Mouse (Mus musculus) lung, adult 18-20 months (tissue): ENCODE measurements around the gene Lect2.

Source experiments
- DNase-seq, 2 experiments: peaks; one replicate each; pipeline ENCODE4 v3.0.0; 2022; ENCODE audit warnings: mixed read lengths in 2 of 2

Lect2 gene

DNA sequence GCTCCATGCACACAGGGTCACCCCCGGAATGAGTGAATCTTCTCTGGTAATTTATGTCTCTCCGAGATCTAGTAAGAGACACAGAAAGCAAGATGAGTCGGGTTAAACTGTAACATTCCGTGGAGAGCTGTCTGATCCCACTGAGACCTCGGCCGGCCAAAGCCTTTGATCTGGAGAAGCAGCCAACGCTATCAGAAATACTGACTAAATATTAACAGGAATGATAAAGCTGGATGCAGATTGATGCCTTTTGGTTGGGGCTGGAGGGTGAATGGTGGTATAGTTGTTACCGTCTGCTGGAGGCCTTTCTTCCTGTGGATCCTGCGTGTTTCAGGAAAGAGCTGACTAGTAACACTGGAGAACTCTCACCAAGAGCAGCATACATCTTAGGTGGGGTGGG is at the start of gene Lect2:
Lect2 (minus strand) TSS at position 102 of the 400 bp plus-strand sequence.
- DNase-seq, result no peak

- DNase-seq, result no peak
These were observed 49.0 kb upstream of the Lect2 start for GRCm38 (mm10) chr13:56597296-56597695.

- no peak for DNase-seq
These were observed 46.9 kb upstream of the Lect2 start for GRCm38 (mm10) chr13:56595246-56595645.

DNA sequence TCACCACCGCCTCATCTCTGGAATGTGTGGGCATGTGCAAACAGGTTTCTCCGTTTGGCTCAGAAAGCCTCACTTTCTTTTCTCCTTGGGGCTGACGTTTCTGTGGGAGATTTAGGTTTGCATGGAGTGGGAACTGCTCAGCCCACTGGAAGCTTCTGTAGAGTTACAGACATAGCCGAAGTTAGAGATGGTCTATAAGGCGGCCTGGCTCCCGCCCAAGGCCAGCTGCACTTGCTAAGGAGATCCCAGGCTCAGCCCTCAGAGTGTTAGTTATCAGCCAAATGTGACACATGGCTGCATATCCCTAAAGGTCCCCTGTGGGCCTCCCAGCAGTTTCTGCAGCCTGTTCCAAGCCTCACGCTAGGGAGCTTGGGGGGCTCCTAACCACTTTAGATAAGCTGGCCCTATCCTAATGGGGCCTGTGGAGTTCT is 45.7 kb upstream of the Lect2 start:
- DNase-seq, result no peak

GRCm38 (mm10) chr13:56593196-56593595 is 44.9 kb upstream of the Lect2 start:
- no peak for DNase-seq

DNA sequence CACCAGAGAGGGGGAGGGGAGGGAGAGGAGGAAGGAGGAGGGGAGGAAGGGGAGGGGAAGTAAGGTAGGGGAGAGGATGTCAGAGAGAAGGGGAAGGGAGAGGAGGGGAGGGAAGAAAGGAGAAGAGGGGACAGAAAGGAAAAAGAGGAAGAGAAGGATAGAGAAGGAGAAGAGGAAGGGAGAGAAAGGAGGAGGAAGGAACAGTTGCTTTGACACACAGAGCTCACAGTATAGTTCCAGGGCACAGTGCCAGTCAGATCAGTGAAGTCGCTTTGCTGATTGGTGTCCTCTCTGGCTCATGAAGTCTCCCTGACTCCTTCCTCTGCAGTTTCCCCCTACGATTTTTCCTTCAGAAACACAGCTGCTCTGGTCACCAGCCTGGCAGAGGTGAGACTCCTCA is 43.6 kb upstream of the Lect2 start:
- DNase-seq, result no peak

GRCm38 (mm10) chr13:56591191-56591590 is 42.9 kb upstream of the Lect2 start:
- DNase-seq, result no peak

DNA sequence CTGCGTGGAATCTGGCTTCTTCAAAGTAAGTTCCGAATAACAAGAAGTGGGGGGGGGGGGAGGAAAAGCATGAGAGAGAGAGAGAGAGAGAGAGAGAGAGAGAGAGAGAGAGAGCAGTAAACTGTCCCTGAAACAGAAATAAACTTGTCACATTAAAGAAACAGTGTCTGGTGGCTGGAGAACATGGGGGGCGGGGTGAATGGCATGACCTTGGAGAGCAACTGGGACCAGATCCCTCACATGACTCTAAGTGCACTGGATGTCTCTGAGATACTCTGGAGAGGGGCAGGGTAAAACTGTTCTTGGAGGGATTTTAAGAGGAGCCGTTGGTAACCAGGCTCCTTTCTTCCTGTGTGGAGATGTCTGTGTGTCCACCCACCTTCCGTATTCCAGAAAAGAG is 41.9 kb upstream of the Lect2 start:
- DNase-seq, result no peak

GRCm38 (mm10) chr13:56588454-56589117 is 40.3 kb upstream of the Lect2 start:
- DNase-seq, result peak; percentile 36 to 37

- peak; percentile 56 to 79 for DNase-seq
These were observed 37.7 kb upstream of the Lect2 start for GRCm38 (mm10) chr13:56586046-56586445.

- no peak for DNase-seq
These were observed 34.4 kb upstream of the Lect2 start for GRCm38 (mm10) chr13:56582720-56583119.

- DNase-seq, result no peak
These were observed 33.7 kb upstream of the Lect2 start for GRCm38 (mm10) chr13:56581961-56582434.

GRCm38 (mm10) chr13:56581512-56581911 is 33.2 kb upstream of the Lect2 start:
- DNase-seq, result no peak

GRCm38 (mm10) chr13:56580450-56580849 is 32.1 kb upstream of the Lect2 start:
- DNase-seq, result no peak

DNA sequence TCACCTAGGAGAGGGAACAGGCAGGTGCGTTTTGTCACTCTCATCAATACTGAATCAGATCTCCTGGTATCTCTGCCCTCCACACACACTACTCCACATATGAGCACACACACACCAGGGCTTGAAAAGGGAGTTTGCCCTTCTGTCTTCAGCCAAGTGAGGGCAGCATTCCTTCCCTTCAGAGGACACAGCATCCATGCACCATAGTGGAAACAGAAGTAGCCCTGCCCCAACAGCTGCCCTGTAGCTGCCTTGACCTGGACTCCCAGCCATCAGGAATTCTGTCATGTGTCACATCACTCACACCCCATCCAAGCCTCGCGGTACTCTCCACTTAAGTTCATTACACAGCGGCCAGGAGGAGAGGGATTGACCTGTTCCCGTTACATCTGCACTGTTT is 29.8 kb upstream of the Lect2 start:
- no peak for DNase-seq

DNA sequence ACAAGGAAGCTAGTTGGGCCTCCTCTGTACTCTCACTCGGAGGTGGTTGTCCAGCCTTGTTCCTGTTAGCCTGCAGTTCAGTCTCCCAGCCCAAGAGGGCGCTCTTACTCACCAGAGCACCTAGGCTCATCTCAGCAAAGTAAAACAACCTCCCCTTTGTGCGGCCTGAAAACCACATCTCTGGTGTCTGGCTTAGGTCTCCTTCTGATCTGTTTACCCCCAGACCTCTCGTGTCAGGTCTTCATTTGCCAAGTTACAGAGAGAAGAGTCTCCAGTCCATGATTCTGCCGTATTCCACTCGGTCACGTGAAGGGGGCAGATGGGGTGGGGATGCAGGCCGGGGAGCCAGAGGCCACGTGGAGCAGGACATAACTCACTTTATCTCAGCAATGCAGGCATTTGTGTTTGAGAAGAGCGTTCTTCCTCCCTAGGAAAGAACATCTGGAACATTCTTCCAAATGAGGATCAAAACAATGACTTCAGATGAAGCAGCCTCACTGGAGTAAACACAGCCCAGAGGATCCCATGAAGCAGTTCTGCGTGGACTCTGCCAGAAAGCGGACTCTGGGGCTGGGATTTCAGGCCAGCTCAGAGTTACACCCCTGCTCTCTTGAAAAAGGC is 27.5 kb upstream of the Lect2 start:
- peak; percentile 73 to 75 for DNase-seq

DNA sequence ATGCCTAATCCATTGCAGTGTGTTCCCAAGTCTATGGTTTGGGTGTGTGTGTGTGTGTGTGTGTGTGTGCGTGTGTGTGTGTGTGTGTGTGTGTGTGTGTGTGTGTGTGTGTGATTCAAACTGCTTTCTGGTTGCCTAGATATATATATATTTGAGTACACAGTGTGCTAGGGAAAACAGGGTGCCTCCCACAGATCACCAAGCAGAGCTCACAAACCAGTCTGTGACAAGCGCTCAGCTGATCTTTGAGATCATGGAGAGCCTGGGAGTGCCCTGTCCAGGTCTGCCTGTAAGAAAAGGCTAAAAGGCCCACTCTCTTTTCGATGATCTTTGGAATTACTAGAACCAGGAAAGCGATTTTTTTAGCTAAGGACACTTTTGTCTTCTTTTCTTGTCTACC is 26.8 kb upstream of the Lect2 start:
- DNase-seq, result no peak

DNA sequence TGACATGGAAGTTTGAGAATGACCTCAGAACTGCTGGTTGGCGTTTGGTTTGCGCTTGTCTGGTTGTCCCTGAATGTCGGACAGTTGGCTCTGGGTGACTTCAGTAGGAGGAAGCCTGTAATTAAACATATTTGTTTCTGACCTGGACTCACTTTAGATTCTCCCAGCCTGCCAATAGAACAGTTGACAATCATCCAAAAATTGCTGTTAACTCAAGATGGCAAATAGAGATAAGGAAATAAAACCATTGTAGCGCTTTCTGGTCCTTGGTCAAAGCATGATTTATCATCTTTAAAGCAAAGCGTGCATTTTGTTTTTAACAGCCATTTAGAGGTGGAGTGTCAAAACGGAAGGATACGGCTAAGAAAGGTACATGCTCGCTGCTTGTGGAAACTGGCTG is 23.3 kb upstream of the Lect2 start:
- no peak for DNase-seq

- DNase-seq, result no peak
These were observed 18.0 kb upstream of the Lect2 start for GRCm38 (mm10) chr13:56566336-56566735.

GRCm38 (mm10) chr13:56563075-56563474 is 14.8 kb upstream of the Lect2 start:
- DNase-seq, result peak; percentile 26 to 30

- no peak for DNase-seq
These were observed 12.8 kb upstream of the Lect2 start for GRCm38 (mm10) chr13:56561129-56561528.

GRCm38 (mm10) chr13:56559841-56560370 is 11.6 kb upstream of the Lect2 start:
- DNase-seq, result no peak

DNA sequence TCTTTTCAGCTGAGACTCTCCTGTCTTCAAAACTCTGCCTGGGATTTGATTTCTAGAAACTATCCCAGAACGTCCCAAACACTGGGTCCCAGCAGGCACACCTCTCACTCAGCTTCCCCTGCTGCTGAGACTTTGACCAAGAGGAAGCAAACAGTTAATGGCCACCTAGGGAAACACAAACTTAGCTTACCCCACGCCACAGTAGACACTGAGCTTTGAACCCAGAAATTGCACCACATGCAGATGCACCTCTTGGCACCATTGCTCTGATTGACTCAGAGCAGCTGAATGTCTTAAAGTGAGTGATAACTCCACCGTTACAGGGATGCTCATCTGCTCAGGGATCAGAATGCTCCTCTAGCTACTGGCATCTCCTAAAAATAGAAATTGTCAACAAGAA is 10.5 kb upstream of the Lect2 start:
- DNase-seq, result no peak

DNA sequence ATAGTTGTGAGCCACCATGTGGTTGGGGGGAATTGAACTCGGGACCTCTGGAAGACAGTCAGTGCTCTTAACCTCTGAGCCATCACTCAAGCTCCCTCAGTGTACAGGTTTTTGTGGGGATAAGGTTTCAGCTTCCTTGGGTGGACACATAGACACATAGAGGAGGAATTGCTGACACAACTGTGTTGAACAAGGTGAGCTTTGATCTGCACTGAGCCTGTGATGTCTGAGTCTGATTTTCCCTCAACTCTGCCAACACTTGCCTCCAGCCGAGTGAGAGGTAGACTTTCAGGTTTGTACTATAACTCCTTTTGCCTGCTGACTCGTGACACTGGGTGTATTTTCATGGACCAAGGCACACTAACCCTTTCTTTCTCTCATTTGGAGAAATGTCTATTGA is 8.4 kb upstream of the Lect2 start:
- no peak for DNase-seq
